Mouse (Mus musculus) testis, adult 2 months (tissue): ENCODE results near the gene Zbp1. TPM values are rescaled to one million over a fixed set of nuclear protein-coding genes. Genes with fewer than 3 reads are reported as not detected.
A peak's percentile ranks its signal among the peaks of the same experiment; 100 is the strongest.

ENCODE experiments used
- H3K27ac ChIP-seq: fragments of 200-500 bp; 2 replicates; pipeline ENCODE4 v1.5.1; 2012; ENCODE audit warnings: low read depth, low read length; ENCODE audit not compliant: control insufficient read depth, insufficient read depth
- H3K27me3 ChIP-seq: fragments of 200-500 bp; 2 replicates; pipeline ENCODE4 v1.6.1; 2012; ENCODE audit warnings: mild to moderate bottlenecking, low read length, moderate library complexity; ENCODE audit not compliant: control insufficient read depth, insufficient read depth
- H3K36me3 ChIP-seq: fragments of 200-500 bp; 2 replicates; pipeline ENCODE4 v1.6.1; 2012; ENCODE audit warnings: mild to moderate bottlenecking, low read length; ENCODE audit not compliant: control insufficient read depth, insufficient read depth
- H3K4me1 ChIP-seq: fragments of 200-500 bp; 2 replicates; pipeline ENCODE4 v1.6.1; 2012; ENCODE audit warnings: low read length; ENCODE audit not compliant: control insufficient read depth, insufficient read depth
- H3K4me3 ChIP-seq: fragments of 200-500 bp; 2 replicates; pipeline ENCODE4 v1.5.1; 2012; ENCODE audit warnings: low read depth, mild to moderate bottlenecking, low read length, moderate library complexity, mixed read lengths; ENCODE audit not compliant: control insufficient read depth
- CTCF ChIP-seq: fragments of 200-500 bp; IDR thresholded peaks from 2 replicates; pipeline ENCODE4 v1.5.1; 2012; ENCODE audit warnings: low read depth, mild to moderate bottlenecking, inconsistent platforms, low read length, moderate library complexity; ENCODE audit not compliant: control insufficient read depth, insufficient read depth, insufficient replicate concordance
- POLR2A ChIP-seq: fragments of 200-500 bp; IDR thresholded peaks from 2 replicates; pipeline ENCODE4 v1.6.1; 2012; ENCODE audit warnings: low read depth, mild to moderate bottlenecking, inconsistent platforms, low read length, moderate library complexity; ENCODE audit not compliant: control insufficient read depth
- polyA plus RNA-seq: library from polyadenylated mRNA; depleted of rRNA; stranded (reverse); fragments of >200 nt; gene quantifications from 2 replicates; pipeline ENCODE4 v1.2.3, GENCODE M21; 2012

Gene Zbp1
- polyA plus RNA-seq, 1 experiment, result 0.30 TPM

DNA sequence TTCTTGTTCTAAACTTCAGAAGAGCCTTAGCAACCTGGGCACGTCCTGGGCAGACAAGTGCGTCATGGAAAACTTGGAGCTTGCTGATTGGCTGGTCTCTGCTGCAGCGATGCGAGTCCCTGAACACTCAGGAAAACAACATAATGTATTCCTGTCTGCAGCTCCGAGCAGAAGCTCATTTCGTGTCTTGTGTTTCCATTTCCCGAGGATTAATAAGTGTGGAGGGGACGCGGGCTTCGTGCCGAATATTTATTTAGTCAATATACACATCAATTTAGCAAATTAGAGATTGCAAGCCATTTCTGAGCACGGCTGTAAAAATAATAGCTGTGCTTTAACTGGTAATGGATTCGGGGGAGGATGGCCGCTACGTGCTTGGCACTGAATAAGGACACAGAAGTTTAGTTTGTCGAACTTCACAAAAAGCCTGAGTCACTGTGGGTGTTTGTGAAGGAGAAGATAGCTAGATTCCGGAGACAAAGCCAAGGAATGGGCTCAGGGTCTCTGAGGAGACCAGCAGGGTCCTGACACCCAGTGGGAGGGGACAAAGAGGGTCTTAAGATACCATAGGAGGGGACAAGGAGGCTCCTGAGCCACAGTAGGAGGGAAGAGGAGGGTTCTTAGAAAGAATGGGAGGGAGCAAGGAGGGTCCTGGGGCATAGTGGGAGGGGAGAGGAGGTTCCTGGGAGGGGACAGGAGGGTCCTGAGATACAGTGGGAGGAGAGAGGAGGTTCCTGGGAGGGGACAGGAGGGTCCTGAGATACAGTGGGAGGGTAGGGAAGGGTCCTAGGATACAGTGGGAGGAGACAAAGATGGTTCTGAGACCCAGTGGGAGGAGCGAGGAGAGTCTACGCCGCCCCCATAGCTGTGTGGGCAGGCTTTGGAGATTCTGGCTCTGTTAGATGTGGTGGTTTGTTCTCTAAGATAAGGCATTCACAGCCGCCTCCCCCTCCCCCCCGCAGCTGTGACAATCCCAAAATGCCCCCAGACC lies 44.9 kb downstream of the Zbp1 start:
- H3K27ac ChIP-seq, result peak overlapping the region; percentile 61; the same call in 1 of the 2 replicates
- no peak for TF ChIP-seq POLR2A
- no peak for TF ChIP-seq CTCF
- peaks cover 6% of the 10 kb centered on the region for H3K4me1 ChIP-seq

GRCm38 (mm10) chr2:173173008-173173407 lies 45.7 kb downstream of the Zbp1 start:
- no peak for TF ChIP-seq CTCF
- no peak for TF ChIP-seq POLR2A
- H3K27me3 ChIP-seq, result no peaks in the 10 kb centered on the region

More for the DNA sequence above, 44.9 kb downstream of the Zbp1 start:
- Histone ChIP-seq H3K4me3 (no peak overlapping the region), H3K36me3 (no peaks in the 10 kb centered on the region), H3K27me3 (no peaks in the 10 kb centered on the region)

GRCm38 (mm10) chr2:173172386-173172785 lies 46.3 kb downstream of the Zbp1 start:
- Histone ChIP-seq H3K27me3 (no peaks in the 10 kb centered on the region), H3K4me1 (peaks cover 6% of the 10 kb centered on the region), H3K4me3 (no peak overlapping the region), H3K27ac (no peak overlapping the region), H3K36me3 (no peaks in the 10 kb centered on the region)
- TF ChIP-seq CTCF (no peak), POLR2A (no peak)

More at GRCm38 (mm10) chr2:173173008-173173407, 45.7 kb downstream of the Zbp1 start:
- Histone ChIP-seq H3K4me3 (no peak overlapping the region), H3K36me3 (no peaks in the 10 kb centered on the region), H3K4me1 (peaks cover 6% of the 10 kb centered on the region), H3K27ac (no peak overlapping the region)

DNA sequence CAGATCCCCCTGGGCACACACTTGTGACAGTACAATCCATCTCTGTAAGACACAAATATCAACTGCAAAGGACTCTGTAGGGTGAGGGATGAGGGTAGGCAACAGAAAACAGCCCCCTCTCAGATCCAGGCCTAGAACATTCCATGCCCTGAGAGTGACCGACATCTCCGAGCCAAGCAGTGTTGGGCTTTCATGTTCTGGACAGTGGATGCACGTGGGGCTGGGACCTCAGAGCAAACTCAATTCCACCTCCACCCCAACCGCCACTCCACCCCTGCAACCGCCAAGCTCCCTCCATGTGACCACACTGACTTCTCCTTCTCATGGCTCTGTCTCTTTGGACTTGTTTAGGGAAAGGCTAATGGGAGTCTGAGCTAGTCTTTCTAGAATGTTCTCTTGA lies 46.8 kb downstream of the Zbp1 start:
- Histone ChIP-seq H3K27ac (no peak overlapping the region), H3K36me3 (no peaks in the 10 kb centered on the region), H3K4me1 (peaks cover 6% of the 10 kb centered on the region), H3K27me3 (no peaks in the 10 kb centered on the region), H3K4me3 (no peak overlapping the region)
- TF ChIP-seq CTCF, result no peak
- TF ChIP-seq POLR2A, result no peak

DNA sequence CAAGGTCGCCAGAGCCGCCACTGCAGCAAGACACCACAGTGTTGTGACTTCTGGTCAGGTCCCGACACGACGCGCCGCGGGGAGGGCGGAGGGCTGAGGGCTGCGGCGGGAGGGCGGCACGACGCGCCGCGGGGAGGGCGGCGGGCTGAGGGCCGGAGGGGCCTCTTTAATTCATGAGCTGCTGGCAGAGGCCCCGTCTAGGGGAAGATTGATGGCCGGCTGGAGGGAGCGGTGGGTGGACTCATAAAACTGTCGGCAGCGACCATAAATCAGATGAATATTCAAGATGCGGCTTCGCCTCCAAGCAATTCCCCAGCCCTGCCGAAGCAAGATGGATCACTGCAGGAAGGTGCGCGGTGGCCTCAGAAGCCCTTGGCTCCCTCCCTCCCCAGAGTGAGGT lies 47.3 kb downstream of the Zbp1 start:
- TF ChIP-seq POLR2A, result no peak
- TF ChIP-seq CTCF, result no peak
- Histone ChIP-seq H3K4me3 (no peak overlapping the region), H3K27ac (no peak overlapping the region), H3K36me3 (no peaks in the 10 kb centered on the region), H3K27me3 (no peaks in the 10 kb centered on the region), H3K4me1 (peaks cover 6% of the 10 kb centered on the region)

- H3K27ac ChIP-seq, result no peak overlapping the region
- TF ChIP-seq POLR2A, result no peak
- TF ChIP-seq CTCF, result peak; percentile 43; the same call in 1 of the 2 replicates
- H3K27me3 ChIP-seq, result no peaks in the 10 kb centered on the region
- no peak overlapping the region for H3K4me3 ChIP-seq
- H3K36me3 ChIP-seq, result no peaks in the 10 kb centered on the region
- H3K4me1 ChIP-seq, result peaks cover 6% of the 10 kb centered on the region
Observed at GRCm38 (mm10) chr2:173170715-173171114, 48.0 kb downstream of the Zbp1 start.

DNA sequence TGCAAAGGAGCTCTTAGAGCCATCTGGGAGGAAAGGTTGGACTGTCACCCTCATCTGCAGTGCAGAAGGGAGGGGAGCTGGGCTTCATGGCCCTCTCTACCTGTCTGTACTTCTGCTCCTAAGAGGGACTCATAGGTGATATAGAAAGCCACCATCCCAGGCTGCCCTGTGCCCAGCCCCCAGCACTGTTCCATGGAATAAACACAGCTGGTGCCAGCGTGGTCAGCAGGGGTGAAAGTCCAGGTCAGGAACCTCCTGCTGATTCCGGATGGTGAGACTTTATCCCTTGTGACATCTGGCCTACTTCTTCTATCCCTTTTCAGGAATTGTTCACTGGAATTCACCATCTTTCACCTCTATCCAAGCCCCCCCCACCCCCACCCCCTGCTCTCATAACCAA lies 48.6 kb downstream of the Zbp1 start:
- Histone ChIP-seq H3K27me3 (no peaks in the 10 kb centered on the region), H3K27ac (no peak overlapping the region), H3K4me1 (peaks cover 6% of the 10 kb centered on the region)

More for the DNA sequence above, 48.6 kb downstream of the Zbp1 start:
- H3K4me3 ChIP-seq, result no peak overlapping the region
- TF ChIP-seq POLR2A, result no peak
- TF ChIP-seq CTCF, result no peak
- no peaks in the 10 kb centered on the region for H3K36me3 ChIP-seq
